Mouse (Mus musculus) right cerebral cortex, postnatal 36 days (tissue): ENCODE data around the gene Scamp4.

Source experiments
- DNase-seq, 2 experiments: peaks; one replicate each; pipeline ENCODE4 v3.0.0; 2022; ENCODE audit warnings: low spot score in 2 of 2, mixed read lengths in 1 of 2

Scamp4 gene

DNA sequence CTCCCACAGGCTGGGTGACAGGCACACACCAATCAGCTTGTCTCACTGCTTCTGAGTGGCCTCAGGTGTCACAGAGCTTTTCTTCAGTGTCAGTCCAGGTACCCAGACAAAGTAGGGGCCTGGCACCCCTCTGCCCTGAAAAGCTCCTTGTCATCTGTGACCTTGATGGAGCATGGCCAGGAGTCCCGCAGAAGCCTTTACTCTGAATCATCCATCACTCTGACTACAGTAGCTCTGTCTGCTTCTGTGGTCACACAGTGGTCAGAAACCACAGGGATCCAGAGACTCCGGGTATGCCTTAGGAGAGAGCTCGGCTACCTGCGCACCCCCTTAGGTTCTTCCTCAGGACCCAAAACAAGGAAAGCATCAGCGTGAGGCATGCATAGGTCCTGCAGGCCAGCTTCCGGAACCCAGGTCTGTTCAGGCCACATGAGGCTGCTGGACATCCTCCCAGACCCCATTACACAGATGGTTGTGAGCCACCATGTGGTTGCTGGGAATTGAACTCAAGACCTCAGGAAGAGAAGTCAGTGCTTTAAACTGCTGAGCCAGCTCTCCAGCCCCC is 50.6 kb downstream of the Scamp4 start:
- DNase-seq: no peak

GRCm38 (mm10) chr10:80654866-80655265 is 52.2 kb downstream of the Scamp4 start:
- no peak for DNase-seq

- no peak for DNase-seq
Measured at GRCm38 (mm10) chr10:80655406-80656129, 52.9 kb downstream of the Scamp4 start.

- peak; percentile 90 to 94 for DNase-seq
Measured at GRCm38 (mm10) chr10:80656130-80656862, 53.6 kb downstream of the Scamp4 start.

- DNase-seq: no peak
Measured at GRCm38 (mm10) chr10:80656863-80657623, 54.4 kb downstream of the Scamp4 start, which contains the start of gene Btbd2. Btbd2 (minus strand) TSS chr10:80657071.

DNA sequence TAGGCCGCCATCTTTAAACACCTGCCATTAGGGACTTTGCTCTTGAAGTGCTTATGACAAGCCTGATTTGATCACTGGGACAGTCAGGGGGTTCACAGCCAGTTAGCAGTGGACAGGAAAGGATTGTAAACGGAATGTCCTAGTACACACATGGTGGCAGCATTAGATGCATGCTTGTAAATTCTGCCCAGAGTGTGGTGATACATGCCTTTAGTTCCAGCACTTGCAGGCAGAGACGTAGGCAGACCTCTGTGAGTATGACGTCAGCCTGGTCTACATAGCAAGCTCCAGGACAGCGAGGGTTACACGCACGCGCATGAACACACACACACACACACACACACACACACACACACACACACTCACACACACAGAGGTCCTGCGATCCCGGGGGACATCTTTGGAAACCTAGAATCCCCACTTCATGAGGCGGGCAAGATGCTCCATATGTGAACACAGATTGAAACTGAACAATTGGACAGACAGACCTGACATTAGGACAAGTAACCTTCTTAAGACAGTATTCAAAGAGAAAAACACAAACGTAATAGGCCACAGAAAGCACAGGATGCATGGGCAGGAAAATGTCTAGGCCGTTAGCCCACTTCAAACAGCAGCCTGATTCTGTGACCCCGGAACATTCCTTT is 55.6 kb downstream of the Scamp4 start:
- DNase-seq: no peak

- DNase-seq: no peak
Measured at GRCm38 (mm10) chr10:80658841-80659202, 56.1 kb downstream of the Scamp4 start.

DNA sequence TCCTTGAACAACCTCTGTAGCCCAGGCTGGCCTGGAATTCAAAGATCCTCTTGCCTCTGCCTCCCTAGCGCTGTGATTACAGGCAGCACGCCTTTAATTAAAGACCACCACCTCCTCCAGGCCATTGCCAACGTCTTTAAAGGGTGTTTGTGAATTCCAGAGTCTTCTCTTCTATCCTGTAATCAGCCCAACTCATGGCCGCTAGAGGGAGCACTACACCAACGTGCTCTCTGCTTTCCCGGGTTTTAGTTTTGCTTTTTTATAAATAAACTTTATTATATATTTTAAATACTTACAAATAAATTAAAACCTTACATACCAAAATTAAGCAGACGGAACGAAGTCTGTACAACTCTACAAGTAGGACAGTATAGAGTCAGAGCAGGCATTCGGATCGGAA is 56.5 kb downstream of the Scamp4 start:
- no peak for DNase-seq

GRCm38 (mm10) chr10:80661149-80661548 is 58.5 kb downstream of the Scamp4 start:
- no peak for DNase-seq

GRCm38 (mm10) chr10:80663485-80664196 is 61.0 kb downstream of the Scamp4 start:
- DNase-seq: no peak

DNA sequence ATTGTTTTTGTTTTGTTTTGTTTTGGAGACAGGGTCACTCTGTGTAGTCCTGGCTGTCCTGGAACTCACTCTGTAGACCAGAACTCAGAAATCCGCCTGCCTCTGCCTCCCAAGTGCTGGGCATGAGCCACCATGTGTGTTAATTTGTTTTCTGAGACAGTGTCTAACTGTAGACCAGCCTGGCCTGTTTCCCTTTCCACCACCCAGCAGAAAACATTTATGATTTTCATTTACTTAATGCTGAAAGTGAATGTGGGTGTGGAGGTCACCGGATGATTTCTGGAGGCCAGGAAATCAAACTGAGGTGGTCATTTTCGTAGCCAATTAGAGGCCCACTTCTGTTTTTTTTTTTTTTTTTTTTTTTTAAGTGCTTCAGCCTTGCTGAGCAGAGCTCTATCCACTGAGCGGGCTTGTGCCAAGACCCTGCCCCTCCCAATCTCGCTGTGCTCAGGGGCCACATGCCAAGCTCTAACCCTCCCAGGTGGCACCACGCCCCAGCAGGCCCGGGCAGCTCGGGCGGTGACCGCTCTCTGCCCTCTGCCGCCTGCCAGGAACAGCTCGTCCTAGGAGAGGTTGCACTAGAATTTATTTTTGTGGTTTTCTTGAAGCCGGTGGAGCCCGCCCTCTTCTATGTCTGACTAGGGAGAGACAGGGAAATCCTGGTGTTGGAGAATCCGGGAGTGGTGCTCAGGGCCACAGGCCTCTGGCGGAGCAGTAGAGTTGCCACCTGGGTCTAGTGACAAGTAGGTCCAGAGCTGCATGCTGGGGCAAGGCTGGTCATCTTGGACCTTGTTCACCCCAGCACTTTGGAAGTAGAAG is 61.7 kb downstream of the Scamp4 start:
- peak in 1 of 2 experiments; percentile 34 for DNase-seq

- DNase-seq: no peak
Measured at GRCm38 (mm10) chr10:80665016-80665380, 62.3 kb downstream of the Scamp4 start.
